Mouse (Mus musculus): Measurements from ENCODE around the gene Rgs7bp. TPM values are rescaled to one million over a fixed set of nuclear protein-coding genes. Genes with fewer than 3 reads are reported as not detected.
A peak's percentile ranks its signal among the peaks of the same experiment; 100 is the strongest.

The Rgs7bp gene
- polyA plus RNA-seq (2012; ENCODE audit: insufficient read depth, low replicate concordance): 0.17 TPM in 1 of 2 replicates, not detected in the other

DNA sequence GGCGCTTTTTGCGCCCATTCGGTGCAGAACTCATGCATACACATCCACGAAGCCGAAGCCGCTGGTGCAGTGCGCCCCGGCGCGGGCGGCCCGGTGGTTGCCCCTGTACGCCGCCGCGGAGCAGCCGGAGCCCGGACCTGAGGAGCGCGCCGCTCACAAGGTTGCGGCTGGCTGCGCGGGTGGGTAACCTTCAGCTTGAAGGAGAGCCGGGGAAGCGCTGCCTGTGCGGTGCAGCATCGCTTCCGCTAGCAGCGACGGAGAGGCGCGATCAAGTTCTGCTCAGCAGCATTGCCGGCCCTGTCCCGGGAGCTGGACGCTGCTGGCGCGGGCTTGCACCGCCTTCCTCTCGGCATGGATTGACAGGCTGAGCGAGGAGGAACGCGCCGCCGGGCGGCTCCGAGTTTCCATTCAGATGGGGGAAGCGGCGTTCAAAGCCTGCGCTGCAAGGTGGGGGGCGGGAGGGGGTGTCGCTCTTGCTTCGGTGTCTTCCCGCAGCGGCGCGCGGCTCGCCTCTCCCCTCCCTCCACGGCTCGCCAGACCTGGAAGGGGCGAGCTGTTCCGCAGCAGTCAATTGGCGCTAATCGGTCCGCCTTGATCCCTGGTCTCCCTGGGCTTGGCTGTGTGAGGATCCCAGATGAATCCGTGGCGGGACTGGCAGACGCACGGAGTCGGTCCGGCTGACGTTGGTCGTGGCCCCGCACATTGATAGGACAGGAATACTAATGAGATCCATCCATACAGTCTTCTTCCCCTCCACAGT, at the start of gene Rgs7bp:
Gene Rgs7bp, minus strand, starts transcription at position 750 of the 760 bp plus-strand sequence.
- Histone ChIP-seq H3K4me1 (peaks cover 43% of the 10 kb centered on the region), H3K4me3 (replicated peaks) (peak within 1 kb of the TSS; percentile 96), H3K27me3 (replicated peaks) (peaks cover 33% of the 10 kb centered on the region), H3K36me3 (replicated peaks; ENCODE audit: low read length) (no peaks in the 10 kb centered on the region), H3K9me3 (no peaks in the 10 kb centered on the region)
- TF ChIP-seq FLI1 (IDR thresholded peaks at IDR 0.05; ENCODE audit: low read length): no peak
- TF ChIP-seq GATA1 (IDR thresholded peaks at IDR 0.05; ENCODE audit: borderline replicate concordance, low read length): no peak

DNA sequence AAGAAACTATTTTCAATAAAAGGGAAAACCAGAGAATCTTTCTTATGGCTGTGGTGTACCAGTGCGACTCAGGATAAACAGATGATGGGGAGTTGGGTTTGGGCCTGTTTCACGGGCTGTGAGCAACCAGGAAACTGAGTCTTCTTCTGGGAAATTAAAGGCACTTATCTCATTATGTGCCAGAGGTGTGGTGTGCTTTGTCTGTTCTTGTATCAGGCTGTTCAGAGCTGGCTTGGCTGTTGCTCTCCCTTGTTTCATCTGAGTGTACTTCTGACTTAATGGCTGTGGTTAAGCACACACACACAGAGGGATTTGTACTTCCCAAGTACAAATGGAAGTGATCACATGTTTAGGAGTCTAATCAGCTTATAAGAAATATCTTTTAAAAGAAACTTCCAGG, 49.7 kb upstream of the Rgs7bp start:
- TF ChIP-seq FLI1 (IDR thresholded peaks at IDR 0.05; ENCODE audit: low read length): no peak
- TF ChIP-seq GATA1 (IDR thresholded peaks at IDR 0.05; ENCODE audit: borderline replicate concordance, low read length): no peak
- H3K27me3 ChIP-seq (replicated peaks): no peaks in the 10 kb centered on the region
- peaks cover 27% of the 10 kb centered on the region for H3K4me1 ChIP-seq
- H3K9me3 ChIP-seq: no peaks in the 10 kb centered on the region
- H3K36me3 ChIP-seq (replicated peaks; ENCODE audit: low read length): no peaks in the 10 kb centered on the region
- H3K4me3 ChIP-seq (replicated peaks): no peak overlapping the region

DNA sequence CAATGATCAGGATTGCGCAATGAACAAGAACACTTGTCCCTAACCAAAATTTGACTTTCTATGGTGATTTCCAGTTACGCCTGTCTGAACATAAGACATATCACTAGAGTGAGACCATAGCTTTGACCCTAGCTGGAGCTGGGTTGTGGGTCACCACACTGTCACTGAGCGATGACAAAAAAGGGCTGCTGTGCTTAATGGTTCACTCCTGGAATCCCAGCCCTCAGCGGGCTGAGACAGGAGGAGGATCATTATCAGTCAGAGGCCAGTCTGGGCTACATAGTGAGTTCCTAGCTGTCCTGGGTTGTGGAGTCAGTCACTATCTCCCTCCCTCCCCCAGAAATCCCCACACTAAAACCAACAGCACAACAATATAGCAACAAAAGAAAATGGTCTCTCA, 46.0 kb upstream of the Rgs7bp start:
- Histone ChIP-seq H3K9me3 (no peaks in the 10 kb centered on the region), H3K4me1 (peaks cover 29% of the 10 kb centered on the region), H3K4me3 (replicated peaks) (no peak overlapping the region), H3K27me3 (replicated peaks) (no peaks in the 10 kb centered on the region), H3K36me3 (replicated peaks; ENCODE audit: low read length) (no peaks in the 10 kb centered on the region)
- no peak for TF ChIP-seq FLI1 (IDR thresholded peaks at IDR 0.05; ENCODE audit: low read length)
- TF ChIP-seq GATA1 (IDR thresholded peaks at IDR 0.05; ENCODE audit: borderline replicate concordance, low read length): no peak

DNA sequence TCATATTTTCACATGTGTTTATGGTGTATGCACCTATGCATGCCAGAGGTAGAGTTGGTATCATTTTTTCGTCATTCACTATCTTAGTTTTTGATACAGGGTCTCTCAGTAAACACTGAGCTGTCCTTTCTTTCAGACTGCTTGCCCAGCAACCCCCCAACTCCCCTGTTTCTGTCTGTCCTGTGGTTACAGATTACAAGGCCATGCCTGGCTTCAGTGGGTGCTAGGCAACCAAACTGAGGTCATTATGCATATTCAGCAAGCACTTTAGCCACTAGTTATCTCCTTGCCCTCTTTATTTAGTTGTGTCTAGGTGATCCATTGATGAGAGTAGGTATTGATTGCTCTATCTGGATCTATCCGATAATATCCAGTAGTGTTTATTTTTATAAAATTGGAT, 41.6 kb upstream of the Rgs7bp start:
- TF ChIP-seq GATA1 (IDR thresholded peaks at IDR 0.05; ENCODE audit: borderline replicate concordance, low read length): no peak
- TF ChIP-seq FLI1 (IDR thresholded peaks at IDR 0.05; ENCODE audit: low read length): no peak
- no peaks in the 10 kb centered on the region for H3K27me3 ChIP-seq (replicated peaks)
- H3K4me1 ChIP-seq: peaks cover 12% of the 10 kb centered on the region
- no peak overlapping the region for H3K4me3 ChIP-seq (replicated peaks)
- no peaks in the 10 kb centered on the region for H3K36me3 ChIP-seq (replicated peaks; ENCODE audit: low read length)
- no peaks in the 10 kb centered on the region for H3K9me3 ChIP-seq

DNA sequence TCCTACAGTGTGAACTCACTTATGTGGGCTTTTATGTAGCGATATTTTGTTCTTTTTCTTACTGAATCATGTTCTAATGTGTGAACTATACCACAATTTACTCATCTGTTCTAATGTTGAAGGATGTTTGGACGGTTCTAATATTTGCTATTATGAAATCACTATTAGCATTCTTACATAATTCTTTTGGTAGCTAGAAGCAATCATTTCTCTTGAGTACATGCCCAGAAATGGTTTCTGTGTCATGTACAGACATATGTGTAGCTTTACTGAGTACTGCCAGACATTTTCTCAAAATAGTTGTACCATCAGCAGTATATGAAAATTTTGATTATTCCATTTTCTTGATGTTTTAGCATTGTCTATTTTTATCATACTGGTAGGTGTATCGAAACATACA, 34.5 kb upstream of the Rgs7bp start:
- Histone ChIP-seq H3K9me3 (no peaks in the 10 kb centered on the region), H3K27me3 (replicated peaks) (no peaks in the 10 kb centered on the region), H3K36me3 (replicated peaks; ENCODE audit: low read length) (no peaks in the 10 kb centered on the region), H3K4me3 (replicated peaks) (no peak overlapping the region), H3K4me1 (peaks cover 10% of the 10 kb centered on the region; the same call in 1 of the 2 replicates)
- TF ChIP-seq FLI1 (IDR thresholded peaks at IDR 0.05; ENCODE audit: low read length) (no peak), GATA1 (IDR thresholded peaks at IDR 0.05; ENCODE audit: borderline replicate concordance, low read length) (no peak)

DNA sequence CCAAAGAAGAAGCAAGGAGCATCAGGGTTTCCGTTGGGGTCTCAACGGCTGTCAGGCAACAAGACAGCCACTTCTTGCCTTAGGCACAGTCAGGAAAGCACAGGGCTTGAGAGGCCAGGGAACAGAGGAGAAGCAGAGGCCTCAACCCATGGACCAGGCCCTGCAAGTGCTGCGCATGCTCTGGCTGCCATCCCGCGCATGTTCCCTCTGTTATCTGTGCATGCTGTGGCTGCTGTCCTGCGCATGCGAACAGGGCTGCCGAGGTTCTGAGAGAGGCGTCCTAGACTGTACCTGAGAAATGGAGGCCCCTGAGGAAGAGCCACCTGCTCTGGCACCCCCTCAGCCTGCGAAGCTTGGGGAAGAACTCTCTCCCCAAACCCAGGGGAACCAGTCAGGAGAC, 27.1 kb upstream of the Rgs7bp start, which contains the start of gene 4933425L06Rik:
Gene 4933425L06Rik, plus strand, starts transcription at position 261 of the 400 bp plus-strand sequence.
- no peaks in the 10 kb centered on the region for H3K27me3 ChIP-seq (replicated peaks)
- H3K9me3 ChIP-seq: no peaks in the 10 kb centered on the region
- H3K36me3 ChIP-seq (replicated peaks; ENCODE audit: low read length): no peaks in the 10 kb centered on the region
- H3K4me3 ChIP-seq (replicated peaks): peak within 1 kb of the TSS; percentile 50
- peaks cover 14% of the 10 kb centered on the region for H3K4me1 ChIP-seq
- TF ChIP-seq GATA1 (IDR thresholded peaks at IDR 0.05; ENCODE audit: borderline replicate concordance, low read length): no peak
- TF ChIP-seq FLI1 (IDR thresholded peaks at IDR 0.05; ENCODE audit: low read length): no peak

DNA sequence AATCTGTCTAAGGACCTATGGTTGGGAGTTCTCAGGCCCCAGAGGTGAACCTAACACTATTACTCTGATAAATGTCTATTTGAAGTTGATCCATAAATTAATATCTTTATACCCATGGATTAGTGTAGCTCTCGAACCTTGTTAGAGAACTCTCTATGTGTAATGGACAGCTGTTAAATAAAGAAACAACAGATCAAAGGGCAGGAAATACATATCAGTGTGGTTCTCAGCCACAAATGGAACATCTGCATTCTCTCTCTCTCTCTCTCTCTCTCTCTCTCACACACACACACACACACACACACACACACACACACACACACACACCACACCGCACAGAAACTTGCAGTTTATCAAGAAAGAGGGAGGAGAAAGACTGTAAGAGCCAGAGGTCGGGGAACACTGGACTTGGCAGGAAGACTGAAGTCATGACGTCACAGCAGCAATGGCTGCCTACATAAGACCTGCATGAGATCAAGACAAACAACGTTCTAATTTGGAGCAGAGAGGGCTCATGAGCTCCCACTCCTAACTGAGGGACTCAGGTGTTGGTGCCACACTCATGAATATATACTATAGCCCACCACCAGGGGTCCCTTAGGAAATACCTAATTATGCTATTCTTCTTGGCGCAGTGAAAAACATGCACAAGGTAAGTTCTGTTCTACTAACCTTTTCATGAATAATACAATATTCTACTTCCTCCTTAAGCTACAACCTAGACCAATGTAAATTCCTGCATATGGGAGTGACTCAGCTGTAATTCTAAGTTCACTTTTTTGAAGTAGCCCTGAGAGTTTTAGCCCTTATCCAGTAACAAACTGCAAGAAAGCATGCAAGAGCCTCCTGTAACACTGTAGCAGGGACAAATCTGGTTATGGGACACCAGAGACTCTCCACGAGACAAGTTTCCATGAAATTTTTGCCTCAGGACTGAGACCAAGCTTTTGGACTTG, 12.4 kb upstream of the Rgs7bp start:
- peaks cover 34% of the 10 kb centered on the region for H3K4me1 ChIP-seq
- no peak for TF ChIP-seq GATA1 (IDR thresholded peaks at IDR 0.05; ENCODE audit: borderline replicate concordance, low read length)
- no peaks in the 10 kb centered on the region for H3K36me3 ChIP-seq (replicated peaks; ENCODE audit: low read length)
- H3K9me3 ChIP-seq: no peaks in the 10 kb centered on the region
- peak overlapping the region; percentile 33 for H3K4me3 ChIP-seq (replicated peaks)
- H3K27me3 ChIP-seq (replicated peaks): no peaks in the 10 kb centered on the region

DNA sequence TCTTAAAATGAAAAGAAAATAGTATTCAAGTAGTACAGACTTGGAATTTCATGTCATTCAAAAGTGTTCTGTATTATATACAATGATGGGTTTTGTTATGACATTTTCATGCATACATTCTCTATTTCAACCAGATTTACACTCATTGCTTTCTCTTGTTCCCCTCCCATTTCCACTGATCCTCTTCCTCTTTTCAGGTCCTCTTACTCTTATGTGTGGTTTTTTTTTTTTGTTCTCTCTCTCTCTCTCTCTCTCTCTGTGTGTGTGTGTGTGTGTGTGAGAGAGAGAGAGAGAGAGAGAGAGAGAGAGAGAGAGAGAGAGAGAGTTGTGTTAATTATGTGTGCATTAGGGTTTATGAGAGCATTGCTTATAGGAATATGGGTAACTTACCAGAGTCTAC, 11.4 kb upstream of the Rgs7bp start:
- TF ChIP-seq FLI1 (IDR thresholded peaks at IDR 0.05; ENCODE audit: low read length) (no peak), GATA1 (IDR thresholded peaks at IDR 0.05; ENCODE audit: borderline replicate concordance, low read length) (no peak)
- H3K4me1 ChIP-seq: peaks cover 31% of the 10 kb centered on the region
- H3K9me3 ChIP-seq: no peaks in the 10 kb centered on the region
- H3K27me3 ChIP-seq (replicated peaks): no peaks in the 10 kb centered on the region
- no peak overlapping the region for H3K4me3 ChIP-seq (replicated peaks)
- H3K36me3 ChIP-seq (replicated peaks; ENCODE audit: low read length): no peaks in the 10 kb centered on the region

DNA sequence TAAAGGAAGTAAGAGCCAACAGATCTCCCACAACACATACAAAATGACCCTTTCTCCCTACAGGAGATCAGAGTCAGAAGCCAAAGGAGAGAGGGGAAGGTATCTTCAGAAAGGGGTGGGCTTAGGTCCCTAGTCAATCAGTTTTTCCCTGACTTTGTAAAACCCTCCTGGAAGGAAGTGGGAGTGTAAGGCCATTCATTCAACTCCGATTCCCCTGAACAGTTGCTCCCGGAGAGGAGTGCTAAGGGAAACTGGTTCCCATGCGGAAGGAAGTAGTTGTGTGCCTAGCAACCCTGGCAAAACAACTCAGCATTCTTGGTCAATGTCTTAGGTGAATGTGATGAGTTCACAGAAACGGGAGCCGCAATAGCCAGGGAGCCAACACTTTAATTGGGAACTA, 644 bp upstream of the Rgs7bp start:
- no peaks in the 10 kb centered on the region for H3K36me3 ChIP-seq (replicated peaks; ENCODE audit: low read length)
- peaks cover 35% of the 10 kb centered on the region for H3K4me1 ChIP-seq
- peak overlapping the region; percentile 96 for H3K4me3 ChIP-seq (replicated peaks)
- no peak for TF ChIP-seq GATA1 (IDR thresholded peaks at IDR 0.05; ENCODE audit: borderline replicate concordance, low read length)
- no peak for TF ChIP-seq FLI1 (IDR thresholded peaks at IDR 0.05; ENCODE audit: low read length)
- no peaks in the 10 kb centered on the region for H3K9me3 ChIP-seq
- H3K27me3 ChIP-seq (replicated peaks): peaks cover 33% of the 10 kb centered on the region

DNA sequence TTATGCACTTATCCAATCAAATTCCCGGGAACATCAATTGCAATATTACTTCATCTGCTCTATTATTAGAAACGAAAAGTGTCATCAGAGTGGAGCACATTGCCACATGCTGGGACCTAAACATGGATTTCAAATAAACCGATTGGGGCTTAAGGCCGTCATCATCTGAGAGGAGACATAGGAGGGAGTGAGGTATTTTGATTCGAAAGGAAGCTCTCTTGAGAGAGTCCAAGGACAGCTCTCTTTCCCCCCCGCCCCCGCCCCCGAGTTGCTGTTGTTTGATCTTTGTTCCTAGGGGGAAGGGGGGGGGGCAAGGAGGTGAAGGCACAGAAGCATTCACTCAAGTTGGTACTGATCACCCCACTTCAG, 195 bp upstream of the Rgs7bp start:
- H3K4me3 ChIP-seq (replicated peaks): peak overlapping the region; percentile 96
- H3K9me3 ChIP-seq: no peaks in the 10 kb centered on the region
- TF ChIP-seq FLI1 (IDR thresholded peaks at IDR 0.05; ENCODE audit: low read length) (no peak), GATA1 (IDR thresholded peaks at IDR 0.05; ENCODE audit: borderline replicate concordance, low read length) (no peak)

More for the DNA sequence above, 195 bp upstream of the Rgs7bp start:
- peaks cover 37% of the 10 kb centered on the region for H3K4me1 ChIP-seq
- H3K27me3 ChIP-seq (replicated peaks): peaks cover 33% of the 10 kb centered on the region
- H3K36me3 ChIP-seq (replicated peaks; ENCODE audit: low read length): no peaks in the 10 kb centered on the region

Data from megakaryocyte, embryonic 14.5 days (primary cell).